Mouse (Mus musculus): Measurements from ENCODE around the gene Slc22a14.

GRCm38 (mm10) chr9:119212996-119213395, 152.4 kb downstream of the Slc22a14 start:
- TF ChIP-seq HCFC1 (IDR thresholded peaks at IDR 0.05; ENCODE audit: borderline replicate concordance, insufficient read depth, low read length) (no peak), MAFK (IDR thresholded peaks at IDR 0.05; ENCODE audit: insufficient read depth, low read depth, low read length) (no peak)
